Mouse (Mus musculus): ENCODE measurements at regions not wholly inside any gene's neighbourhood (a gene's known extent, or its start where the extent isn't known, plus 50 kb on each side); places are given as distances from the start of the nearest gene placed in this dataset.

GRCm38 (mm10) chr7:135836808-135837733 is 120.9 kb upstream of the Mki67 start:
- Histone ChIP-seq H3K27ac (no peak overlapping the region), H3K4me1 (replicated peaks; ENCODE audit: control insufficient read depth, insufficient read depth, low read length) (peaks cover 15% of the 10 kb centered on the region; the same call in 1 of the 2 replicates), H3K27me3 (ENCODE audit: control insufficient read depth, insufficient read depth, low read length) (no peaks in the 10 kb centered on the region), H3K4me3 (replicated peaks; ENCODE audit: low read length) (no peak overlapping the region), H3K9ac (no peak overlapping the region), H3K9me3 (ENCODE audit: control insufficient read depth, low read length) (no peaks in the 10 kb centered on the region), H3K36me3 (replicated peaks; ENCODE audit: control insufficient read depth, insufficient read depth) (no peaks in the 10 kb centered on the region), H3K4me2 (replicated peaks) (no peak overlapping the region)
- peak; percentile 70 for ATAC-seq (ENCODE audit: low FRiP score)
- peak; percentile 89 for DNase-seq (ENCODE audit: low spot score)
- WGBS: 35% methylated on average over 12 of the region's 12 CpGs

DNA sequence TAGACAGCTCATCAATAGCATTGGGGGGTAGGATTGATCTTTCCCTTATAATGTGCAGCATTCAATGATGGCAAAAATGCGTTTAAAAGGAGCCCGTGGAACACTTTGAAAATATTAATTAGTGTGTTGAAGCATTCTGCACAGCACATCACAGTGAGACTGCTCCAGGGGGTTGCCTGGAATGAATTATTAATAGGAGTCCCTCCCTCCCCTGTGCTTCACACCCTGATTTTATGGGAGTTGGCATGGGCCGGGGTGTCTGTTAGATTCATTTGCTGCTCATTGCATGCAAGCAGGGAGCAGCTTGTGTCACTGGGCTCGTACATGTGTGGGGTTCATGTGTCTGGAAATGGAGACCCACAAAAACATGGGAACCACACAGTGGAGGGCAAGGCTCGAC is 127.9 kb upstream of the Mki67 start:
- Histone ChIP-seq H3K36me3 (replicated peaks; ENCODE audit: control insufficient read depth, insufficient read depth) (no peaks in the 10 kb centered on the region), H3K9ac (no peak overlapping the region), H3K27me3 (ENCODE audit: control insufficient read depth, insufficient read depth, low read length) (no peaks in the 10 kb centered on the region), H3K4me1 (replicated peaks; ENCODE audit: control insufficient read depth, insufficient read depth, low read length) (peaks cover 24% of the 10 kb centered on the region), H3K27ac (no peak overlapping the region), H3K4me3 (replicated peaks; ENCODE audit: low read length) (no peak overlapping the region), H3K4me2 (replicated peaks) (no peak overlapping the region), H3K9me3 (ENCODE audit: control insufficient read depth, low read length) (no peaks in the 10 kb centered on the region)
- no peak for DNase-seq (ENCODE audit: low spot score)
- 52% methylated on average over 5 of the region's 5 CpGs for WGBS
- ATAC-seq (ENCODE audit: low FRiP score): no peak

- H3K27ac ChIP-seq: no peak overlapping the region
- H3K4me1 ChIP-seq (replicated peaks; ENCODE audit: control insufficient read depth, insufficient read depth, low read length): peaks cover 24% of the 10 kb centered on the region
- H3K36me3 ChIP-seq (replicated peaks; ENCODE audit: control insufficient read depth, insufficient read depth): no peaks in the 10 kb centered on the region
- H3K4me2 ChIP-seq (replicated peaks): no peak overlapping the region
- WGBS: 75% methylated on average over 9 of the region's 9 CpGs
- ATAC-seq (ENCODE audit: low FRiP score) (no peak), DNase-seq (ENCODE audit: low spot score) (no peak)
- H3K9ac ChIP-seq: no peak overlapping the region
- no peaks in the 10 kb centered on the region for H3K9me3 ChIP-seq (ENCODE audit: control insufficient read depth, low read length)
- no peaks in the 10 kb centered on the region for H3K27me3 ChIP-seq (ENCODE audit: control insufficient read depth, insufficient read depth, low read length)
- H3K4me3 ChIP-seq (replicated peaks; ENCODE audit: low read length): no peak overlapping the region
Measured at GRCm38 (mm10) chr7:135847304-135847703, 131.1 kb upstream of the Mki67 start.

- ATAC-seq (ENCODE audit: low FRiP score) (no peak), DNase-seq (ENCODE audit: low spot score) (no peak)
- H3K9ac ChIP-seq: no peak overlapping the region
- no peaks in the 10 kb centered on the region for H3K9me3 ChIP-seq (ENCODE audit: control insufficient read depth, low read length)
- no peaks in the 10 kb centered on the region for H3K27me3 ChIP-seq (ENCODE audit: control insufficient read depth, insufficient read depth, low read length)
- no peak overlapping the region for H3K4me2 ChIP-seq (replicated peaks)
- WGBS: 58% methylated on average over 4 of the region's 4 CpGs
- H3K36me3 ChIP-seq (replicated peaks; ENCODE audit: control insufficient read depth, insufficient read depth): no peaks in the 10 kb centered on the region
- H3K4me3 ChIP-seq (replicated peaks; ENCODE audit: low read length): no peak overlapping the region
- no peak overlapping the region for H3K27ac ChIP-seq
- H3K4me1 ChIP-seq (replicated peaks; ENCODE audit: control insufficient read depth, insufficient read depth, low read length): peaks cover 26% of the 10 kb centered on the region
Measured at GRCm38 (mm10) chr7:135848170-135848569, 132.0 kb upstream of the Mki67 start.

DNA sequence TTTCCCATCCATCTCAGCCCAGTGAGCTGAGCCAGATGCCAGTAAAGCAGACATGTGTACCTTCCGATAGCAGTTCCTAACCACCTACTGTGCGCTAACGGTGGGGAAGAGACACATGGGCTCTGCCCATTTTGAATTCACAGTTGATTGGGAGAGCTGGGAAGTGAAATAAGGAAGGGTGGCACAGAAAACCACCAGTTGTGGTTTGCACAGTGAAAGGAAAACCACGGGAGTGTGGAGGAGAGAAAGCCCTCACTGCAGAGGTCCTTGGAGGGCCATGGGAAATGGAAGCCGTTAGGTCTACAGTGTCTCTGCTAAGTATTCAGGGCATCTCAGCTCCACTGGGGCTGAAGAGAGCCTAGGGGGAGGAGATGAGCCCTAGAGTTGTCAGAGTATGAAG is 132.7 kb upstream of the Mki67 start:
- H3K9ac ChIP-seq: no peak overlapping the region
- no peaks in the 10 kb centered on the region for H3K9me3 ChIP-seq (ENCODE audit: control insufficient read depth, low read length)
- H3K36me3 ChIP-seq (replicated peaks; ENCODE audit: control insufficient read depth, insufficient read depth): no peaks in the 10 kb centered on the region
- no peak overlapping the region for H3K4me2 ChIP-seq (replicated peaks)
- peaks cover 29% of the 10 kb centered on the region for H3K4me1 ChIP-seq (replicated peaks; ENCODE audit: control insufficient read depth, insufficient read depth, low read length)
- DNase-seq (ENCODE audit: low spot score) (no peak), ATAC-seq (ENCODE audit: low FRiP score) (no peak)
- H3K4me3 ChIP-seq (replicated peaks; ENCODE audit: low read length): no peak overlapping the region
- H3K27me3 ChIP-seq (ENCODE audit: control insufficient read depth, insufficient read depth, low read length): no peaks in the 10 kb centered on the region
- no peak overlapping the region for H3K27ac ChIP-seq
- 69% methylated on average over 5 of the region's 5 CpGs for WGBS

- no peak overlapping the region for H3K27ac ChIP-seq
- peak overlapping the region; percentile 23 for H3K4me3 ChIP-seq (replicated peaks; ENCODE audit: low read length)
- no peaks in the 10 kb centered on the region for H3K27me3 ChIP-seq (ENCODE audit: control insufficient read depth, insufficient read depth, low read length)
- H3K36me3 ChIP-seq (replicated peaks; ENCODE audit: control insufficient read depth, insufficient read depth): no peaks in the 10 kb centered on the region
- peaks cover 18% of the 10 kb centered on the region for H3K4me1 ChIP-seq (replicated peaks; ENCODE audit: control insufficient read depth, insufficient read depth, low read length)
- DNase-seq (ENCODE audit: low spot score): no peak
- no peaks in the 10 kb centered on the region for H3K9me3 ChIP-seq (ENCODE audit: control insufficient read depth, low read length)
- 5% methylated on average over 39 of the region's 39 CpGs for WGBS
- H3K9ac ChIP-seq: peak overlapping the region; percentile 43
- peak; percentile 53; the same call in 1 of the 2 replicates for ATAC-seq (ENCODE audit: low FRiP score)
- peak overlapping the region; percentile 56 for H3K4me2 ChIP-seq (replicated peaks)
Measured at GRCm38 (mm10) chr7:135853127-135853813, 137.1 kb upstream of the Mki67 start.

GRCm38 (mm10) chr7:135853814-135854324 is 137.7 kb upstream of the Mki67 start:
- no peaks in the 10 kb centered on the region for H3K9me3 ChIP-seq (ENCODE audit: control insufficient read depth, low read length)
- H3K27me3 ChIP-seq (ENCODE audit: control insufficient read depth, insufficient read depth, low read length): no peaks in the 10 kb centered on the region
- H3K27ac ChIP-seq: no peak overlapping the region
- peaks cover 14% of the 10 kb centered on the region for H3K4me1 ChIP-seq (replicated peaks; ENCODE audit: control insufficient read depth, insufficient read depth, low read length)
- H3K36me3 ChIP-seq (replicated peaks; ENCODE audit: control insufficient read depth, insufficient read depth): no peaks in the 10 kb centered on the region
- 10% methylated on average over 10 of the region's 10 CpGs for WGBS
- peak overlapping the region; percentile 23 for H3K4me3 ChIP-seq (replicated peaks; ENCODE audit: low read length)
- no peak for DNase-seq (ENCODE audit: low spot score)
- no peak for ATAC-seq (ENCODE audit: low FRiP score)
- peak overlapping the region; percentile 56 for H3K4me2 ChIP-seq (replicated peaks)
- peak overlapping the region; percentile 43 for H3K9ac ChIP-seq

DNA sequence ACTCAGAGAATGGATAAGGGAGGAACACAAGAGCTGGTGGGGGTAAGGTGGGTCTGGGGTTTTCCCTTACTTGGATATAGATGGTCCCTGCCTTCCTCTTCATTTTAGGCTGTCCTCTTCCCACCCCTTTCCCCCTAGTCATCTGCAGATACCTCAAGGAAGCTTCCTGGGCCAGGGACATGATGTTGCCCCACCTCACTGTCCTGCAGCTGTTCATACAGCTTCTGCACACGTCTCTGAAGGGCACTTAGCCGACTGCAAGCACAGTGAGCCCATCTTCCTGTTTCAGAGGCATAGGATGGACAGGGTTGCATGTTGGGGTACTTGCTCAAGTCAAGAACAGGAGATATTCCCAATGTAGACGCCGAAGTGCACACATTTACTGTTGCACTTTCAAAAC is 144.1 kb upstream of the Mki67 start:
- 75% methylated on average over 4 of the region's 4 CpGs for WGBS
- Histone ChIP-seq H3K4me2 (replicated peaks) (no peak overlapping the region), H3K27ac (no peak overlapping the region), H3K9ac (no peak overlapping the region), H3K36me3 (replicated peaks; ENCODE audit: control insufficient read depth, insufficient read depth) (no peaks in the 10 kb centered on the region), H3K9me3 (ENCODE audit: control insufficient read depth, low read length) (no peaks in the 10 kb centered on the region), H3K4me1 (replicated peaks; ENCODE audit: control insufficient read depth, insufficient read depth, low read length) (peaks cover 6% of the 10 kb centered on the region), H3K27me3 (ENCODE audit: control insufficient read depth, insufficient read depth, low read length) (no peaks in the 10 kb centered on the region), H3K4me3 (replicated peaks; ENCODE audit: low read length) (no peak overlapping the region)
- ATAC-seq (ENCODE audit: low FRiP score) (no peak), DNase-seq (ENCODE audit: low spot score) (no peak)

DNA sequence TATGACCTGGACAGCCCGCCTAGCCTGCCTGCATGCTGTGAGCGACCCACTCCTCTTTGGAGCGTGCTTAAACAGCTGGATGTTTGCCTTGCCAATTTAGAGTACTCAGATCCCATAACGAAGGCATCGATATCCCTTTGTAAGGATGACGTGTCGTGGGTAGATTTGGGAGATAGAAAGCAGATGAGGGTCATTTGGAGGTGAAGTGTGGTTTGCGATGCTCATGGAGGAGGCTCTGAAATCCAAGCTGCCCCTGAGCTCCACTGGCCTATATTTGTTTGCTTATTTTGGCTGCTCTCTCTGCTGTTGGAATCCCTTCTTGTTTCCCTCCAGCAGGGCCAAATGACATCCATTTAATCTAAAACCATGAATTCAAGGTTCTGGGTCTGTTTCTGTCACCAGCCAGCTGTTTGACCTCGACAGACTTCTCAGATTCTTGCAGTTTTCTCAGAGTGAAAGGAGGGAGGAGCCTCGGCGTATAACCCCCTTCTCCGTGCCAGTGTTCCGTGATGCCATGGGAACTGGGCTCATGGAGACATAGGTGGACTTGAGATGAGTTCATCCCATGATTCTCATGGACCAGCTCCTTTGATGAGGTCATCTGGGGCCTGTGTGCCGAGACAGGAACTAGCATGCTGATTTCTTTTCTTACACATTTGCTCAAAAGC is 144.7 kb upstream of the Mki67 start:
- Histone ChIP-seq H3K27ac (no peak overlapping the region), H3K4me1 (replicated peaks; ENCODE audit: control insufficient read depth, insufficient read depth, low read length) (peaks cover 6% of the 10 kb centered on the region), H3K9ac (no peak overlapping the region), H3K4me3 (replicated peaks; ENCODE audit: low read length) (no peak overlapping the region), H3K4me2 (replicated peaks) (no peak overlapping the region), H3K36me3 (replicated peaks; ENCODE audit: control insufficient read depth, insufficient read depth) (no peaks in the 10 kb centered on the region), H3K9me3 (ENCODE audit: control insufficient read depth, low read length) (no peaks in the 10 kb centered on the region), H3K27me3 (ENCODE audit: control insufficient read depth, insufficient read depth, low read length) (no peaks in the 10 kb centered on the region)
- WGBS: 70% methylated on average over 14 of the region's 14 CpGs
- ATAC-seq (ENCODE audit: low FRiP score): no peak
- DNase-seq (ENCODE audit: low spot score): no peak
